Mouse (Mus musculus) bone marrow macrophage, adult 2 months (primary cell): ENCODE data around the gene Map2k1.

Experiments used
- CTCF ChIP-seq: IDR thresholded peaks from 2 replicates; pipeline ENCODE4 v1.5.1; 2012; ENCODE audit warnings: low read depth, mild to moderate bottlenecking, low read length, moderate library complexity
- POLR2A ChIP-seq: IDR thresholded peaks from 2 replicates; pipeline ENCODE4 v1.6.1; 2012; ENCODE audit warnings: mild to moderate bottlenecking, low read depth, low read length, borderline replicate concordance

GRCm38 (mm10) chr9:64268196-64268595, 14.8 kb upstream of the Map2k1 start:
- TF ChIP-seq CTCF (no peak), POLR2A (no peak)
